Mouse (Mus musculus): ENCODE data around the gene Gm49673. TPM values are rescaled to one million over a fixed set of nuclear protein-coding genes. Genes with fewer than 3 reads are reported as not detected.
A peak's percentile ranks its signal among the peaks of the same experiment; 100 is the strongest.
"Not testable (repeated sequence)": the region's sequence is repeated elsewhere in the genome, so short reads cannot be mapped to it uniquely, and the experiment has no call there.

Gm49673 gene
- 0.12 and 0.37 TPM in 2 replicates for polyA plus RNA-seq (2014; fragmentation: Nextera tagmentation; extraction: Ambion mirVana)

DNA sequence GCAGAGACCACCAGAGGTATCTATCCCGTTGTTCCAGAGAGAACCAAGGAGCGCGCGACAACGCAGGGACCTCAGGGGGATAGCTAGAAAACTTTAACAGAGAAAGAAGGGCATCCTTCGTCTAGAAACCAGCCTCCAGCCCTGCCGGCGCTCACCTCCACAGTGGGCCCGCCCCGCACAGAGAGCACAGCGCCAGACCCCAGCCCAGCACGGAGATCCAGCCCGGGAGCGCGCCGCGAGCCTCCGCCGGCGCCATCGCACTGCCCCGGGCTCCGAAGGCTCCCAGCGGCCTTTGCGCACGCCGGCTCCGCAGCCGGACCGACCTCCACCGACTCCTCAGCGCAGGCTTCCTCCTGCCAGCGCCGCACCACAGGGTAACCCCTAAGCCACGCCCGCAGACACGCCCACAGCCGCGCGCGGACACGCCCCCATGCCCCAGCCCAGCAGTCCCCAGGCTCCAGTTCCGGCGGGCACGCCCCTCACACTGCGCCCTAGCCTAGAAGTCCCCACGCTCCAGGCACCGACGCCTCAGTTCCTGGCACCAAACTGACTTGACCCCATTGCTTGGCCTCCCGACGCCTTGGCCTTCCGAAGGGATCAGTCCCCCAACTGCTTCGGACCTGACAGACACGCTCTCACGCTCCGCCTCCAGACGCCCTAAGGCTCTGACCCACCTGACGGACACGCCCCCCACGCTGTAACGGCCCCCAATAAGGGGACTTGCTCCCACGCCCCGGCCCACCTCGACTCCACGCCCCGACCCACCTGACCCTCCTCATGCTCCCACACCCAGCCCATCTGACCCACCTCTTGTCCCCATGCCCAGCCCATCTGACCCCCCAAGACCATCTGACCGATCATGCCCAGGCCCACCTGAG is at the start of gene Gm49673, which contains the start of gene Rnaset2a:
Gene Gm49673, minus strand, starts transcription at position 350 of the 878 bp plus-strand sequence.
Gene Rnaset2a, minus strand, starts transcription at position 659 of the 878 bp plus-strand sequence.
- DNase-seq (ENCODE audit: low spot score) (peak; percentile 48), ATAC-seq (ENCODE audit: insufficient read depth, low FRiP score, low TSS enrichment) (peak; percentile 99)
- not testable (repeated sequence) for H3K27ac ChIP-seq (ENCODE audit: low read depth, low read length); H3K27me3 ChIP-seq (ENCODE audit: control insufficient read depth, insufficient read depth, low read length); H3K4me1 ChIP-seq (ENCODE audit: control insufficient read depth, insufficient read depth, low read length); H3K36me3 ChIP-seq (ENCODE audit: control insufficient read depth, insufficient read depth, low read length); H3K9me3 ChIP-seq (ENCODE audit: control insufficient read depth, low read length)
- H3K4me3 ChIP-seq (ENCODE audit: low read depth, low read length): peak within 1 kb of the TSS; percentile 46
- H3K4me2 ChIP-seq (ENCODE audit: low read depth): peak within 1 kb of the TSS; percentile 40
- peak within 1 kb of the TSS; percentile 63 for H3K9ac ChIP-seq (ENCODE audit: low read length)
- under 1% methylated on average over 33 of the region's 67 CpGs for WGBS

DNA sequence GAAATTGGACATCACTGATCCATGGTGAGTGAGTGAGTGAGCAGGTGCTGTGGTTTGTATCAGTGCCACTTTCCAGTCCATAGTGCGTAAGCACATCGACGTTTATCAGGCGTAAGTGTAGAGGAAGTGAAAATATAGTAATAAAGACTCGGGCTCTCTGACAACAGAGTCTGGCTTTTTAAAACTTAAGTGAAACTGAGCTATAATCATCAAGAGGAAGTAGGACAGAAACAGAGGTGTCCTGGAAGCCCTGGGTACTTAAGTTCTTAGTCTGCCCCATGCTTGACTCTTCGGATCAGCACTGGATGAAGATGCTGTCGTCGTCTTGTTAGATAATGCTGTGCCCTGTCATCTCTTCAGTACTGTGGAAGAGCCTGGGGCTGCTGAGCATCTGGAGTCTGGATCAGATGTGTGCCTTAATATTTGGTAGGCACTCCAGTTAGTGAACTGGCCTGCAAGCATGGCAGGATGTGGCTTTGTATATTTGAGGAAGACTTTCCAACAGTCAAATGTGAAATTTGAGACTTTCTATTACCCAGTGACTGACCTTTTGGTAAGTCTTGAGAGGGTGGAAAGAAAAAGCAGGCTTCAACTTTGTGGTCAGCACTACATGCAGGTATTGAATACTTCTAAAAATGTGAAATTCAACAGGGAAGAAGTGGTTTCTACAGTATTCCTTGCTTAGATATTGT is 48.2 kb upstream of the Gm49673 start:
- 96% methylated on average over 8 of the region's 8 CpGs for WGBS
- Histone ChIP-seq H3K9ac (ENCODE audit: low read length) (no peak overlapping the region), H3K4me3 (ENCODE audit: low read depth, low read length) (no peak overlapping the region), H3K27me3 (ENCODE audit: control insufficient read depth, insufficient read depth, low read length) (no peaks in the 10 kb centered on the region), H3K4me1 (ENCODE audit: control insufficient read depth, insufficient read depth, low read length) (no peaks in the 10 kb centered on the region), H3K36me3 (ENCODE audit: control insufficient read depth, insufficient read depth, low read length) (peaks cover 3% of the 10 kb centered on the region), H3K9me3 (ENCODE audit: control insufficient read depth, low read length) (no peaks in the 10 kb centered on the region), H3K4me2 (ENCODE audit: low read depth) (no peak overlapping the region), H3K27ac (ENCODE audit: low read depth, low read length) (no peak overlapping the region)
- DNase-seq (ENCODE audit: low spot score) (no peak), ATAC-seq (ENCODE audit: insufficient read depth, low FRiP score, low TSS enrichment) (no peak)

DNA sequence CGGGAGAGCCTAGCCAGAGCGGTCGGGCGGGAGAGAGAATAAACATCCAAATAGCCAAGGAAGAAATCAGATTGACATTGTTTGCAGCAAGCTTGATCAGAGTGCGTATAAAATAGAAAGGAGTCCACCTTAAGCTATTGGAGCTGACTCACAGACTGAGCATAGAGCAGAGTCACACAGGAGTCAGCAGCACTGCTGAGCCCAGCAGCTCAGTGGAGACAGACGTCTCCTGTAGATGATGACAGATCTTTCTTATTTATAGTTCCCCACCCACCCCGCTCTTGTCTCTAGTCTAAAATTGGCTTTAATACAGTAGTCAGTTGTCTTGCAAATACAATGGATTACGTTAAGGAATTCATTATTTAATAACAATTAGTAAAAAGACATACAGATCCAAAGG is 46.1 kb upstream of the Gm49673 start:
- Histone ChIP-seq H3K36me3 (ENCODE audit: control insufficient read depth, insufficient read depth, low read length) (peaks cover 5% of the 10 kb centered on the region), H3K27ac (ENCODE audit: low read depth, low read length) (no peak overlapping the region), H3K9me3 (ENCODE audit: control insufficient read depth, low read length) (no peaks in the 10 kb centered on the region), H3K4me1 (ENCODE audit: control insufficient read depth, insufficient read depth, low read length) (no peaks in the 10 kb centered on the region), H3K4me3 (ENCODE audit: low read depth, low read length) (no peak overlapping the region), H3K4me2 (ENCODE audit: low read depth) (no peak overlapping the region), H3K27me3 (ENCODE audit: control insufficient read depth, insufficient read depth, low read length) (no peaks in the 10 kb centered on the region), H3K9ac (ENCODE audit: low read length) (no peak overlapping the region)
- WGBS: 89% methylated on average over 8 of the region's 8 CpGs
- no peak for ATAC-seq (ENCODE audit: insufficient read depth, low FRiP score, low TSS enrichment)
- DNase-seq (ENCODE audit: low spot score): no peak

DNA sequence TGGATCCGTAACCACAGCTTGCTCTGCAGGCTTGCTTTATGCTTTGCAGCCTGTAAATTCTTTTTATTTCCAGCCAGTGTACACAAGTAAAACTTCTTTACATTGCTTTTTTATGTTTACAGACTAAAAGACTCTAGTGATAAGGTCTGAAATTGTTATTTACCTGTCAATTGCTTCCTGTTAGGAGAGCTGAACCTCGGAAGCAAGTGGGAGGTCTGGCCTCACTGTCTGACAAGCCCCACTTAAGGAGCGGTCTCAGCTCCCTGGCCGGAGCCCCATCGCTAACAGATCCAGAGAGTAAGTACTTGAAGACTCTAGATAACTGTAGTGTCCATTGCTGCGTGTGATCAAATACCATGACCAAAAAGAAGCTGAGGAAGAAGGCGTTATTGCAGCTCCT is 36.6 kb upstream of the Gm49673 start:
- 89% methylated on average over 7 of the region's 7 CpGs for WGBS
- DNase-seq (ENCODE audit: low spot score) (no peak), ATAC-seq (ENCODE audit: insufficient read depth, low FRiP score, low TSS enrichment) (no peak)
- Histone ChIP-seq H3K36me3 (ENCODE audit: control insufficient read depth, insufficient read depth, low read length) (peaks cover 2% of the 10 kb centered on the region; the same call in 1 of the 2 replicates), H3K4me2 (ENCODE audit: low read depth) (no peak overlapping the region), H3K9me3 (ENCODE audit: control insufficient read depth, low read length) (no peaks in the 10 kb centered on the region), H3K27me3 (ENCODE audit: control insufficient read depth, insufficient read depth, low read length) (no peaks in the 10 kb centered on the region), H3K27ac (ENCODE audit: low read depth, low read length) (no peak overlapping the region), H3K9ac (ENCODE audit: low read length) (no peak overlapping the region), H3K4me3 (ENCODE audit: low read depth, low read length) (no peak overlapping the region), H3K4me1 (ENCODE audit: control insufficient read depth, insufficient read depth, low read length) (no peaks in the 10 kb centered on the region)

DNA sequence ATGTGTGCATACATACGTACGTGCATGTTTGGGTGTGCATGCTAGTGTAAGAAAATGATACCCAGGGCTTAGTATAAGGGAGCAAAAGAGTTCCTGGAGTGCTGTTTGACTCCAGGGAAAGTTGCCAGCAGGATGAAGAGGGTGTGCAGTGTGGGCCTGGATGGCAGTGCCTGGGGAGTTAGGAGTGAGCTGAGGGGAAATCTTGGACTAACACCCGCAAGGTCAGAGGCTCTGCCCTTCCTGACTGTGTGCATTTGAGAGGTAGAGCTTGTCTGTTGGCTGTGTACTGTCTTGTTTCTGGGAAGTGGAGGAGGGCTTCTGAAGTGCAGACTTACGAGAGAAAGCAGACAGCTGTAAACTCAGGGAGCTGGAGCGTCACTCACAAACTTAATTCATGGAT is 36.2 kb upstream of the Gm49673 start:
- Histone ChIP-seq H3K27ac (ENCODE audit: low read depth, low read length) (no peak overlapping the region), H3K4me2 (ENCODE audit: low read depth) (no peak overlapping the region), H3K27me3 (ENCODE audit: control insufficient read depth, insufficient read depth, low read length) (no peaks in the 10 kb centered on the region), H3K4me3 (ENCODE audit: low read depth, low read length) (no peak overlapping the region), H3K36me3 (ENCODE audit: control insufficient read depth, insufficient read depth, low read length) (peaks cover 2% of the 10 kb centered on the region), H3K4me1 (ENCODE audit: control insufficient read depth, insufficient read depth, low read length) (no peaks in the 10 kb centered on the region), H3K9me3 (ENCODE audit: control insufficient read depth, low read length) (no peaks in the 10 kb centered on the region), H3K9ac (ENCODE audit: low read length) (no peak overlapping the region)
- 80% methylated on average over 5 of the region's 5 CpGs for WGBS
- DNase-seq (ENCODE audit: low spot score) (no peak), ATAC-seq (ENCODE audit: insufficient read depth, low FRiP score, low TSS enrichment) (no peak)

DNA sequence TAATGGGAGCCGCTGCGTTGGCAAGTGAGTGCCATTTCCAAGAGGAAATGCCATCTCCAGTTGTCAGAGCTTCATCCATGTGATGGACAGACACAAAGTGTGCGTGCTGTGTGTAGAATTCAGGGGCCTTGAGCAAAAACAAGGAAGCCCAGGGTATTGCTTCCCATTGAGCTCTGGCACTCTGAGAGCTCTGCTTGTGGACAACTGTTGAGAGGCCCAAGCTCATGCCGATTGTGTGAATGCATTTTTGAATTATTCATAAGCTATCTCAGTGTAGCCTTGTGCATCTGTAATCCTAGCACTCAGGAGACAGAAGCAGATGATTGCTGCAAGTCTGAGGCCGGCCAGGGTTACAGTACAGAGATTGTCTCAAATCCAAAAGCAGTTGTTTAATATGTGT is 29.5 kb upstream of the Gm49673 start:
- Histone ChIP-seq H3K27ac (ENCODE audit: low read depth, low read length) (no peak overlapping the region), H3K36me3 (ENCODE audit: control insufficient read depth, insufficient read depth, low read length) (peaks cover 8% of the 10 kb centered on the region)
- 87% methylated on average over 5 of the region's 5 CpGs for WGBS

DNA sequence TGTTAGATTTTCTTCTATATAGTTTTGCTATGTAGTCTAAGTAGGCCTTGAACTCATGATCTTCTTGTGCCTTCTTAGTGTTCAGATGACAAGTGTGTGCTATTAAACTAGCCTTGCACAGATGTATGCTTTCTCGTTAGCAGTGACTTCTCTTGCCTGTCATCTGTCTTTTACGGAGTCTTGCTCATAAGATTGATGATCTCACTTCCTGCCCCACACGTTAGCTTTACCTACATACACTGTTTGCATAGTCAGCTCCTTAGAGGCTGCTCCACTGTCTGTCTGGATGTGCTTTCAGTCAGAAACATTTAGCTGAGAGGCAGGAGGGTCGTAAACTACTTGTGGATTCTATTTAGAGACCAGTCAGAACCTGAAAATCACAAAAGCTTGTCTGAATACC is 23.5 kb upstream of the Gm49673 start:
- Histone ChIP-seq H3K9me3 (ENCODE audit: control insufficient read depth, low read length) (no peaks in the 10 kb centered on the region), H3K9ac (ENCODE audit: low read length) (no peak overlapping the region), H3K4me1 (ENCODE audit: control insufficient read depth, insufficient read depth, low read length) (no peaks in the 10 kb centered on the region), H3K4me2 (ENCODE audit: low read depth) (no peak overlapping the region), H3K27me3 (ENCODE audit: control insufficient read depth, insufficient read depth, low read length) (no peaks in the 10 kb centered on the region), H3K27ac (ENCODE audit: low read depth, low read length) (no peak overlapping the region), H3K36me3 (ENCODE audit: control insufficient read depth, insufficient read depth, low read length) (peaks cover 7% of the 10 kb centered on the region), H3K4me3 (ENCODE audit: low read depth, low read length) (no peak overlapping the region)
- ATAC-seq (ENCODE audit: insufficient read depth, low FRiP score, low TSS enrichment): no peak
- 58% methylated on average over 4 of the region's 4 CpGs for WGBS
- no peak for DNase-seq (ENCODE audit: low spot score)

More for the DNA sequence above, 29.5 kb upstream of the Gm49673 start:
- Histone ChIP-seq H3K4me3 (ENCODE audit: low read depth, low read length) (no peak overlapping the region), H3K4me2 (ENCODE audit: low read depth) (no peak overlapping the region), H3K27me3 (ENCODE audit: control insufficient read depth, insufficient read depth, low read length) (no peaks in the 10 kb centered on the region), H3K4me1 (ENCODE audit: control insufficient read depth, insufficient read depth, low read length) (no peaks in the 10 kb centered on the region), H3K9ac (ENCODE audit: low read length) (no peak overlapping the region), H3K9me3 (ENCODE audit: control insufficient read depth, low read length) (no peaks in the 10 kb centered on the region)
- ATAC-seq (ENCODE audit: insufficient read depth, low FRiP score, low TSS enrichment) (no peak), DNase-seq (ENCODE audit: low spot score) (no peak)

DNA sequence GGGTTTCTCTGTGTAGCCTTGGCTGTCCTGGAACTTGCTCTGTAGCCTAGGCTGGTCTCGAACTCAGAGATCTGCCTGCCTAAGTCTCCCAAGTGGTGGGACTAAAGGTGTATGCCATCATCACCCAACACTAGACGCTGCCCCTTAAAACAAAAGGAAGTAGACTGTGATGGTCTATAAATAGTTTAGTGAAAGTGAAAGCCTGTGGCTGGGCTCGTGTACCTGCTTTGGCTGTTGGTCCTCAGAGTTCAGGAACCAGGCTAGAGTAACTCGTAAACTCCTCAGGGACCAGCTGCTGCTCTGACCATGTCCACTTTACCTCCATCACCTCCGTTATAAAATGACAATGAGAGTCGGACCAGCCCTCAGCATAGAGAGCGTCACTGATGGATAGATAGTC is 22.7 kb upstream of the Gm49673 start:
- Histone ChIP-seq H3K36me3 (ENCODE audit: control insufficient read depth, insufficient read depth, low read length) (peaks cover 5% of the 10 kb centered on the region), H3K9me3 (ENCODE audit: control insufficient read depth, low read length) (no peaks in the 10 kb centered on the region)

More for the DNA sequence above, 22.7 kb upstream of the Gm49673 start:
- Histone ChIP-seq H3K27ac (ENCODE audit: low read depth, low read length) (no peak overlapping the region), H3K4me2 (ENCODE audit: low read depth) (no peak overlapping the region), H3K9ac (ENCODE audit: low read length) (no peak overlapping the region), H3K4me1 (ENCODE audit: control insufficient read depth, insufficient read depth, low read length) (no peaks in the 10 kb centered on the region), H3K27me3 (ENCODE audit: control insufficient read depth, insufficient read depth, low read length) (no peaks in the 10 kb centered on the region), H3K4me3 (ENCODE audit: low read depth, low read length) (no peak overlapping the region)
- 88% methylated on average over 7 of the region's 7 CpGs for WGBS
- ATAC-seq (ENCODE audit: insufficient read depth, low FRiP score, low TSS enrichment) (no peak), DNase-seq (ENCODE audit: low spot score) (no peak)
